Mouse (Mus musculus): ENCODE results near the gene Gm10570.

Gm10570 gene

GRCm38 (mm10) chr4:130308231-130309081 lies at the start of gene Gm10570, which contains the start of gene Fabp3:
Gene Gm10570, minus strand, starts transcription at chr4:130308674.
Gene Fabp3, plus strand, starts transcription at chr4:130308595.
- no peak for DNase-seq (ENCODE audit: low read depth)

GRCm38 (mm10) chr4:130357946-130358345 lies 49.5 kb upstream of the Gm10570 start:
- no peak for DNase-seq (ENCODE audit: low read depth)

DNA sequence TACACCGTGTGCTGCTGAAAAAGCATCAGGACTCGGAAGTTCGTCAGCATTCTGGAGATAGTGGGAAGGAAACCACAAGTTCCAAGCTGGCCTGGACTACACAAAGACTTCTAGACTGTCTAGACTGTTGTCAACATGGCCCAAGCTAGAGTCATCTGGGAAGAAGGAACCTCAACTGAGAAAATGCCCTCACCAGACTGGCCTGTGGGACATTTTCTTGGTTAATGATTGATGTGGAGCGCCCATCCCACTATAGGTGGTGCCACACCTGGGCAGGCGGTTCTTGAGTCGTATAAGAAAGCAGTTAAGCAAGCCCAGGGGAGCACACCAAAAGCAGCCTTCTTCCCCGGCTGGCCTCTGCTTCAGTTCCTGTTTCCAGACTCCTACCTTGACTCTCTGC lies 44.1 kb upstream of the Gm10570 start:
- DNase-seq (ENCODE audit: low read depth): no peak

- DNase-seq (ENCODE audit: low read depth): no peak
These were observed 42.4 kb upstream of the Gm10570 start for GRCm38 (mm10) chr4:130350690-130351422.

GRCm38 (mm10) chr4:130349666-130350065 lies 41.2 kb upstream of the Gm10570 start:
- no peak for DNase-seq (ENCODE audit: low read depth)

DNA sequence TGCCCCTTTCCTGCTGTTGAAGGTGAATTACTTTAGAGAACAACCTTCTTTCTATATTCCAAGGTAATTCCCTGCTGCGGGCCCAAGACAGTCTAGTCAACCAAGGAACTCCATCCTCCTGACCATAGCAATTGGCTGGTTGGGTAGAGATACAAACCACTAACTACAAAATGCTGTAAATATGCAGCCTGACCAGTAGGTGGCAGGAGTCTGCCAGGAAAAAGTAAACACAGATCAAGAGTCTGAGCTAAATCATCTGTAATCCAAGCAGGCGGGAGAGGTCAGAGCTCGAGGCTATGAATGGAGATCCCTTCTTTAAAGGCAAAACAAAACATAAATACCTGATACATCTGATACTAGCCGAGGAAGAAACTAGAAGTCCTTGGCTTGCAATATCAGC lies 33.2 kb upstream of the Gm10570 start:
- peak; percentile 46 for DNase-seq (ENCODE audit: low read depth)

DNA sequence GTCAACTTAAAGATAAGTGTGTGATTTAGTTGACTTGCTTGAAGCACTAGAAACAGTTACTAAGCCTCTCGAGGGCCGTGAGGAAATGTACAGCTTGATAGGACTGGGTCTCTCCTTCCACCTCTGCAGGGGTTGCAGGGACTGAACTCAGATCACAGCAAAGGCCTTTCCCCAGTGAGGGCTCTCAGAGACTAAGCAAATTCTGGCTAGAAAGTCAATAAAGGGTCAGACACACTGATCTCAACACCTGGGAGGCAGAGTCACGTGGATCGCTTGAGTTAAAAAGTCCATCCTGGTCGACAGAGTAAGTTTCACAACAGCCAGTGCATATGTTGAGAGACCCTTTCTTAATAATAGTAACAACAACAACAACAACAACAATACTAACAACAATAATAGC lies 27.4 kb upstream of the Gm10570 start:
- no peak for DNase-seq (ENCODE audit: low read depth)

GRCm38 (mm10) chr4:130327366-130327765 lies 18.9 kb upstream of the Gm10570 start:
- no peak for DNase-seq (ENCODE audit: low read depth)

DNA sequence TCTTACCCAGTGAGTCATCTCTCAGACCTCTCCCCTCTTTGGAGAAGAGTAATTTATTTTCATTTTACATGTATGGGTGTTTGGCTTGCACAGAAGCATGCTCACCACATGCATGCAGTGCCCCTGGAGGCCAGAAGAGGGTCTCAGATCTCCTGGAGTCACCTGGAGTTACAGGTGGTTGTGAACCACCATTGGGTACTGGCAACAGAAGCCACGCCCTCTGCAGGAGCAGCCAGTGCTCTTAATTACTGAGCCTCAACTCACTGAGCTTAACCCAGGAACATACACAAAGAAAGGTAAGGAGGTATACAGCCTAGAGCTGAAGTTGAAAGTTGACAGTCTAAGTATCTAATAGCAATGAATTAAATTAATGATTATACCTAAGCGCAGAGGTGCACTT lies 17.0 kb upstream of the Gm10570 start:
- DNase-seq (ENCODE audit: low read depth): no peak

DNA sequence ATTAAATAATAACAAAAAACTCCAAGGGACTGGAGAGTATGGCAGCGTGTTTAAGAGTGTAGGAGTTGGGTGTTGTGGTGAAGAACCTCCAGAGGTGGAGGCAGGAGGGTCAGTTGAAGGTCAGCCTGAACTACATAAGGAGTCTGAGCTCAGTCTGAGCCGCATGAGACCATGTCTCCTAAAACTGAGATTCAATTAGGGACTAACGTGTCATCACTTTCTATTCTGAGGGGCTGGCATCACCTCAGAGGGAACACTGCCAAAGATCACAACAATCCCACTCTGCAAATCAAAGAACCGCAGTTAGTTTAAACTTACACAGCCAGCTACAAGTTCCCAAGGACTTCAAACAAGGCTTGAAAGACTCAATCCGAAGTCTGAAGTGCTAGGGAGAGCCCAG lies 15.1 kb upstream of the Gm10570 start:
- no peak for DNase-seq (ENCODE audit: low read depth)

- no peak for DNase-seq (ENCODE audit: low read depth)
These were observed 14.7 kb upstream of the Gm10570 start for GRCm38 (mm10) chr4:130323165-130323564.

DNA sequence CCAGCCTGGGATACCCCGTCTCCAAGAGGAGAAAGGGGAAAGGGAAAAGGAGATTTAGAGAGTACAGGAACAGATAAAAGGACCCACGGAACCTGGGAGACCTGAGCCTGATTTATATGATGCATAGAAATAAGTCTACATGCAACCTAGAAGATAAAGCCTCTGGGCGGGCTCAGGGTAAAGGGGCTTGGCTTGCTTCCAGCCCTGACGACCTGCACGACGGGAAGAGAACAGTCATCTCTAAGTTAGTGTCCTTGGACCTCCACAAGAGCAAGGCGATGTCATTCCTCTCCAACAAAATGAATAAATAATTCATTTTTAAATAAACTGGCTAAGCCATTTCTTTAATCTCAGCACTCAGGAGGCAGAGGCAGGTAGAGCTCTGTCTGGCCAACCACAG lies 14.1 kb upstream of the Gm10570 start:
- DNase-seq (ENCODE audit: low read depth): no peak

- DNase-seq (ENCODE audit: low read depth): no peak
These were observed 13.2 kb upstream of the Gm10570 start for GRCm38 (mm10) chr4:130321640-130322039.

GRCm38 (mm10) chr4:130319564-130319963 lies 11.1 kb upstream of the Gm10570 start:
- DNase-seq (ENCODE audit: low read depth): no peak

- no peak for DNase-seq (ENCODE audit: low read depth)
These were observed 9.6 kb upstream of the Gm10570 start for GRCm38 (mm10) chr4:130318122-130318521.

GRCm38 (mm10) chr4:130316691-130317090 lies 8.2 kb upstream of the Gm10570 start:
- no peak for DNase-seq (ENCODE audit: low read depth)

GRCm38 (mm10) chr4:130315771-130316527 lies 7.5 kb upstream of the Gm10570 start:
- DNase-seq (ENCODE audit: low read depth): no peak

GRCm38 (mm10) chr4:130313552-130313951 lies 5.1 kb upstream of the Gm10570 start:
- DNase-seq (ENCODE audit: low read depth): no peak

GRCm38 (mm10) chr4:130312526-130312925 lies 4.1 kb upstream of the Gm10570 start:
- DNase-seq (ENCODE audit: low read depth): no peak

- DNase-seq (ENCODE audit: low read depth): no peak
These were observed 780 bp upstream of the Gm10570 start for GRCm38 (mm10) chr4:130309254-130309653.

DNA sequence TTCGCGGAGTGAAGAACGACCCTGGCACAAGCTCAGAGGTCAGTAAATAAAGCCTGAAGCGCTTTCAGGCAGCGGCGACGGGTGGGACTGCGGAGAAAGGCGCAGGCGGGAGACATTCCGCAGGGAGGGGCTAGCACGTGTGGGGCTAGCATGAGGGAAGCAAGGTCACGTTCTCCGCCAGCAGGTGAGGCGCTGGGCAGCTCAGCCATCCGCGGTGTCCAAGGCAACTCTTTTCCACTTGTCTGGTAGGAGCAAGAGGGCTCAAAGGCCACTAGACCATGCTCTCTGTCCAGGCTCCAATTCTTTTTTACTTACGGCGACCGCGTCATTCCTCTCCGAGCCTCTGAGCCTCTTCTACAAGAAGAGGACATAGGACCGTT lies 633 bp downstream of the Gm10570 start:
- DNase-seq (ENCODE audit: low read depth): no peak

GRCm38 (mm10) chr4:130306796-130307630 lies 1.5 kb downstream of the Gm10570 start:
- no peak for DNase-seq (ENCODE audit: low read depth)

All from c-Kit-positive CD71-negative TER-119-negative erythroid progenitor cells, embryonic 14.5 days (primary cell).